Mouse (Mus musculus) liver, adult 2 months (tissue): ENCODE data around the gene Fto. TPM values are rescaled to one million over a fixed set of nuclear protein-coding genes. Genes with fewer than 3 reads are reported as not detected.

Experiments
- DNase-seq: peaks from one replicate; pipeline ENCODE4 v3.0.0-alpha.2; 2011; ENCODE audit warnings: low read depth, low spot score; ENCODE audit errors: extremely low read depth
- H3K27ac ChIP-seq: fragments of 200-500 bp; replicated peaks from 2 replicates; pipeline ENCODE4 v1.5.1; 2012; ENCODE audit warnings: low read depth, mild to moderate bottlenecking, control low read depth, inconsistent platforms, low read length; ENCODE audit not compliant: insufficient read depth
- H3K27me3 ChIP-seq: fragments of 200-500 bp; 2 replicates; pipeline ENCODE4 v1.6.1; 2012; ENCODE audit warnings: mild to moderate bottlenecking, moderate library complexity, low read length, inconsistent platforms; ENCODE audit not compliant: control insufficient read depth, insufficient read depth
- H3K36me3 ChIP-seq: fragments of 200-500 bp; 2 replicates; pipeline ENCODE4 v1.6.1; 2012; ENCODE audit warnings: low read length, inconsistent platforms; ENCODE audit not compliant: control insufficient read depth, insufficient read depth
- H3K4me1 ChIP-seq: fragments of 200-500 bp; 2 replicates; pipeline ENCODE4 v1.6.1; 2011; ENCODE audit warnings: low read length; ENCODE audit not compliant: control insufficient read depth, insufficient read depth
- H3K4me3 ChIP-seq: fragments of 200-500 bp; 2 replicates; pipeline ENCODE4 v1.5.1; 2011; ENCODE audit warnings: low read depth, mild to moderate bottlenecking, control low read depth, low read length, moderate library complexity; ENCODE audit not compliant: insufficient read depth
- H3K79me2 ChIP-seq: fragments of 200-500 bp; 2 replicates; pipeline ENCODE4 v1.6.1; 2012; ENCODE audit warnings: inconsistent platforms, mild to moderate bottlenecking, low read length, moderate library complexity; ENCODE audit not compliant: control insufficient read depth, insufficient read depth
- H3K9ac ChIP-seq: fragments of 200-500 bp; 2 replicates; pipeline ENCODE4 v1.6.1; 2012; ENCODE audit warnings: low read depth, mild to moderate bottlenecking, control low read depth, inconsistent platforms, low read length
- CTCF ChIP-seq: fragments of 200-500 bp; IDR thresholded peaks from 2 replicates; pipeline ENCODE4 v1.5.1; 2011; ENCODE audit warnings: low read depth, low read length, control low read depth
- POLR2A ChIP-seq: fragments of 200-500 bp; IDR thresholded peaks from 2 replicates; pipeline ENCODE4 v1.6.1; 2011; ENCODE audit warnings: low read length, control low read depth; ENCODE audit not compliant: insufficient read depth; ENCODE audit errors: extremely low read depth
- WGBS: fragments of 180-500 bp; shearing (Covaris S2); methylation state at CpG from one replicate; pipeline ENCODE4 v1.1.7; 2018; 5-methylcytosine and 5-hydroxymethylcytosine counted together
- polyA plus RNA-seq: library from polyadenylated mRNA; depleted of rRNA; stranded (reverse); fragments of >200 nt; gene quantifications from 2 replicates; pipeline ENCODE4 v1.2.3, GENCODE M21; 2012
- total RNA-seq: library from RNA; depleted of rRNA; stranded (reverse); fragments of >200 nt; gene quantifications from 2 replicates; pipeline ENCODE4 v1.2.3, GENCODE M21; 2014

Fto gene
- total and polyA plus RNA-seq, 2 experiments = 14.1 to 15.6 TPM

GRCm38 (mm10) chr8:91629594-91629993, 316.3 kb downstream of the Fto start:
- DNase-seq = no peak
- H3K4me3 ChIP-seq = no peak overlapping the region
- TF ChIP-seq CTCF = no peak
- no peak for TF ChIP-seq POLR2A
- WGBS = 64% methylated on average over 14 of the region's 14 CpGs
- H3K27ac ChIP-seq = no peak overlapping the region
- no peaks in the 10 kb centered on the region for H3K36me3 ChIP-seq
- no peaks in the 10 kb centered on the region for H3K27me3 ChIP-seq
- no peak overlapping the region for H3K9ac ChIP-seq
- no peaks in the 10 kb centered on the region; the same call in 1 of the 2 replicates for H3K4me1 ChIP-seq
- H3K79me2 ChIP-seq = no peaks in the 10 kb centered on the region

DNA sequence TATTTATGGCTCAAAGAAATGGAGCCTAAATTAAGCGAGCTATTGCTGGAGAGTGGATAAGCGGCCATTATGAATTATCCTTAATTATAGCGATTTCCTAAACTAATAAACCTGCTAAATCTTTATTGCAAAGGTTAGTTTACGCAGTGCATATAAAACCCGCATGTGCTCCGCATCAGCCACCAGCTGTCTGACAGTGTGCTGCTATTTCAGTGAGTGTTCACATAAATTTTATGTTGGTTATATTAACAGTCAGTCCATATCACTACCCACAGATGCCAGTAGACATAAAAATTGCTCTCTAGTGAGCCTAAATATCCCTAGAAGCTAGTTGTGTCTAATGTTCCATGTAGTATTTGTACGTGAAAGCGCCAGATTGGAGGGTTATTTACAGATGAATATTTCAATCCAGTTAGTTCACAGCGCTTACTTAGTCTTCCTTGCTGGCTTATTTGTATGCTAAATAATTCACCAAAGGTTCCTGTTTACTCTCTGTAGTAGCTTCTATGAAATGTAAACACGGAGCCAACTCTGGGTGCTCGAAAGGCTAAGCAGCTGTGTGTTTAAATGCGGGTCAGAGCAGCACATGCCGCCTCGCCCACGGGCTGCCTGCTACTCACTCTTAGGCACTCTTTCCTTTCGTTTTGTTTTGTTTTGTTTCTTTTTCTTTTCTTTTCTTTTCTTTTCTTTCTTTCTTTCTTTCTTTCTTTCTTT, 317.2 kb downstream of the Fto start:
- Histone ChIP-seq H3K27me3 (no peaks in the 10 kb centered on the region), H3K27ac (no peak overlapping the region), H3K79me2 (no peaks in the 10 kb centered on the region), H3K4me1 (no peaks in the 10 kb centered on the region; the same call in 1 of the 2 replicates), H3K4me3 (no peak overlapping the region), H3K36me3 (no peaks in the 10 kb centered on the region), H3K9ac (no peak overlapping the region)
- TF ChIP-seq CTCF (no peak), POLR2A (no peak)
- 53% methylated on average over 16 of the region's 16 CpGs for WGBS
- peak; percentile 14 for DNase-seq

DNA sequence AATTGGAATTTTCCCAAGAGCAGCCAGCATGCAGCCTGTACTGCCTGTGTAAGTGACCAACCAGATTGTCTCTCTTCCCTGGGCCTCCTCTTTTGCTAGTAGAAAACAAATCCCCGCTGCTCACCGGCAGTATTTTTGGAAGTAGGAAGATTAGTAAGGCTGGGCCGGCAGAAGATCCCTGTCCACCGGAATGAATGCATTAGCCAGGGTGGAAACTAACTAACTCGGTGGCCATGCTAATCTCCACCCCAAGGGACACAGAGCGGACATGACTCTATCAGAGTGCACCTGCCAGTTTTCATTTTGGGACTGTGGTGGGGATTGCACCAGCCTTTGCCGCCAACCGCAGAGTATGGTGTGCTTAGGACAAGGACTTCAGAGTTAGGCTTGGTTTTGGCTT, 319.1 kb downstream of the Fto start:
- H3K36me3 ChIP-seq = no peaks in the 10 kb centered on the region
- TF ChIP-seq POLR2A (no peak), CTCF (no peak)
- no peaks in the 10 kb centered on the region; the same call in 1 of the 2 replicates for H3K4me1 ChIP-seq
- no peaks in the 10 kb centered on the region for H3K79me2 ChIP-seq
- no peak overlapping the region for H3K9ac ChIP-seq
- WGBS = 96% methylated on average over 8 of the region's 8 CpGs
- H3K4me3 ChIP-seq = no peak overlapping the region
- no peak for DNase-seq
- no peak overlapping the region for H3K27ac ChIP-seq
- H3K27me3 ChIP-seq = no peaks in the 10 kb centered on the region

- no peak overlapping the region for H3K27ac ChIP-seq
- H3K4me3 ChIP-seq = no peak overlapping the region
- no peak overlapping the region for H3K9ac ChIP-seq
- no peaks in the 10 kb centered on the region; the same call in 1 of the 2 replicates for H3K4me1 ChIP-seq
- WGBS = 100% methylated on average over 4 of the region's 4 CpGs
- H3K36me3 ChIP-seq = no peaks in the 10 kb centered on the region
- TF ChIP-seq POLR2A = no peak
- no peaks in the 10 kb centered on the region for H3K79me2 ChIP-seq
- H3K27me3 ChIP-seq = no peaks in the 10 kb centered on the region
- DNase-seq = no peak
Observed at GRCm38 (mm10) chr8:91635406-91635805, 322.1 kb downstream of the Fto start.

DNA sequence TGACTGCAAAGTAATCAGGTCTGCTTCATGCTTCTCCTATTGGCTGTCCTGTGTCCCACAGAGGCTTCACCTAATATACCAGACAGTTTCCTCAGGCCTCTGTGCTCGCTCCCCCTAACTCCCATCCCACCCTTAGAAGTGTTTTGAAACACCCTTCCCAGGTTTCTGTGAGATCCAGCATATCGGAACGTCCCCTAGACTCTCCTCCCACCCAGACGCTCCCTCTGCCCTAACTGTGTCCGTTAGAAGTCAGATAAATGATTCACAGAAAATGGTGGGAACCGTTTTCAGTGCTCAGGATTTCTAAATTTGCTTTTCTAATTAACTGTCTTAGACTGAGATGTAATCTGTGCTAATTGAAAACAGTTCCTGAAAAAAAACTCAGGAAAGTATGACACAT, 323.6 kb downstream of the Fto start:
- Histone ChIP-seq H3K9ac (no peak overlapping the region), H3K36me3 (no peaks in the 10 kb centered on the region), H3K4me1 (no peaks in the 10 kb centered on the region), H3K4me3 (no peak overlapping the region), H3K27ac (no peak overlapping the region), H3K27me3 (no peaks in the 10 kb centered on the region), H3K79me2 (no peaks in the 10 kb centered on the region)
- TF ChIP-seq POLR2A (no peak), CTCF (no peak)
- 85% methylated on average over 6 of the region's 6 CpGs for WGBS
- no peak for DNase-seq

- H3K4me1 ChIP-seq = no peaks in the 10 kb centered on the region
- whole genome bisulfite sequencing = 96% methylated on average over 9 of the region's 9 CpGs
Observed at GRCm38 (mm10) chr8:91637684-91638083, 324.4 kb downstream of the Fto start.

More at GRCm38 (mm10) chr8:91637684-91638083, 324.4 kb downstream of the Fto start:
- H3K27ac ChIP-seq = no peak overlapping the region
- no peak for DNase-seq
- no peak overlapping the region for H3K9ac ChIP-seq
- TF ChIP-seq POLR2A (no peak), CTCF (no peak)
- no peaks in the 10 kb centered on the region for H3K79me2 ChIP-seq
- H3K36me3 ChIP-seq = no peaks in the 10 kb centered on the region
- no peaks in the 10 kb centered on the region for H3K27me3 ChIP-seq
- no peak overlapping the region for H3K4me3 ChIP-seq
